Mouse (Mus musculus) G1E (cell line): ENCODE measurements around the gene Podxl.

Experiments
- CTCF ChIP-seq: IDR thresholded peaks from 2 replicates; pipeline ENCODE4 v1.5.1; 2012; ENCODE audit warnings: low read depth, low read length, inconsistent platforms, mixed read lengths
- GATA1 ChIP-seq: IDR thresholded peaks from 2 replicates; pipeline ENCODE4 v1.6.1; 2012; ENCODE audit warnings: borderline replicate concordance, low read length, inconsistent platforms, mixed read lengths
- GATA2 ChIP-seq: IDR thresholded peaks from 2 replicates; pipeline ENCODE4 v1.6.1; 2012; ENCODE audit warnings: low read depth, low read length, inconsistent platforms, borderline replicate concordance
- TAL1 ChIP-seq: conservative IDR thresholded peaks from 2 replicates; pipeline ENCODE4 v1.6.1; 2012; ENCODE audit warnings: low read depth, low read length, inconsistent platforms, mixed read lengths

DNA sequence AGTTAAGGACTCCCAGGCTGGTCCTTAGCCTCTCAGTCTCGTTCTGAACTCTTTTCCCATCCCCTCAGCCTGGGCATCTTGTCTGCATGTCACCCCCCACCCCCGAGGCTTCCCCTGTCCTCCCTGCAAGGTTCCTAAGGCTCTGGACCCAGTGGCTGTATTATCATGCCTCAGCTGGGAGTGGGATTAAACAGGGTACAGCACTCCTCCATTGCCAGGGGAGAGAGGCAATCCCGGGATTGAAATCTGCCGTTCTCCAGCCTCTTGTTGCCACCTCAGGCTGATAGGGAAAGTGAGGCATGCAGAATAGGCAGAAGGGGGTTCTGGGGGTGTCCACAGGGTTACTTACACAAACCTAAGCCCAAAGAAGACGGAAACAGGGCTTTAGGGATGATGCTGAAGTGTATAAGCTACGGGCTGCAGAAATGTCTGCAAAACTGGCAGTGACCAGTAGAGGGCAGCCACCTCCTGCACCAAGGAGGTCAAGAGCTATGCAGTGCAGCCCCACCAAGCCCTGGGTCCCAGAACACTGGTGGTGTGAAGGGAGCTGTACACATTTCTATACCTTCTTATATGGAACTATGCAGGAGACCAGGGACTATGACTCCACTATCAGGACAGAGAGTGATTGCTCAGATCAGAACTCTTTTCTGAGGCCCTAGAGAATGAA lies 38.4 kb downstream of the Podxl start:
- TF ChIP-seq CTCF (peak; percentile 87), GATA2 (no peak), TAL1 (no peak), GATA1 (no peak)
